Mouse (Mus musculus) CH12.LX (cell line): ENCODE data around the gene Myo9b. TPM values are rescaled to one million over a fixed set of nuclear protein-coding genes. Genes with fewer than 3 reads are reported as not detected.
A peak's percentile ranks its signal among the peaks of the same experiment; 100 is the strongest.

Experiments used
- DNase-seq: peaks from one replicate; pipeline ENCODE4 v3.0.0-alpha.2; 2013; ENCODE audit errors: extremely low read depth
- H3K27ac ChIP-seq: 2 replicates; pipeline ENCODE4 v1.5.1; 2012; ENCODE audit warnings: low read depth, mild to moderate bottlenecking, control low read depth, moderate library complexity; ENCODE audit not compliant: insufficient read depth
- H3K27me3 ChIP-seq: replicated peaks from 2 replicates; pipeline ENCODE3; 2012; ENCODE audit warnings: inconsistent platforms
- H3K36me3 ChIP-seq, 2 experiments: replicated peaks in 1 of 2; 2 replicates each; pipeline versions ENCODE3 to v1.6.1; 2012; ENCODE audit warnings: inconsistent platforms in 1 of 2, low read length in 1 of 2, mild to moderate bottlenecking in 1 of 2, mixed read lengths in 1 of 2, moderate library complexity in 1 of 2; ENCODE audit not compliant: control insufficient read depth in 1 of 2, insufficient read depth in 1 of 2
- H3K4me1 ChIP-seq, 2 experiments: 2 replicates each; pipeline ENCODE4 v1.6.1; 2012; ENCODE audit warnings: inconsistent platforms in 1 of 2, moderate library complexity in 1 of 2; ENCODE audit not compliant: insufficient read depth in 2 of 2, control insufficient read depth in 1 of 2
- H3K4me2 ChIP-seq: 2 replicates; pipeline ENCODE4 v1.6.1; 2012; ENCODE audit warnings: low read depth, mild to moderate bottlenecking, control low read depth; ENCODE audit not compliant: poor library complexity, insufficient read depth, severe bottlenecking
- H3K4me3 ChIP-seq, 3 experiments: fragments of 150-350 bp in 1 of 3; sonication (generic) in 1 of 3; replicated peaks in 1 of 3; 2 replicates each; pipeline versions ENCODE3 to v1.5.1; 2011 to 2012; ENCODE audit warnings: low read depth in 2 of 3, low read length in 2 of 3, mild to moderate bottlenecking in 2 of 3, moderate library complexity in 2 of 3, control low read depth in 1 of 3, improper control_type of control experiment in 1 of 3, inconsistent platforms in 1 of 3, mixed read lengths in 1 of 3; ENCODE audit not compliant: poor library complexity in 1 of 3
- H3K79me2 ChIP-seq: replicated peaks from 2 replicates; pipeline ENCODE4 v1.6.1; 2012; ENCODE audit warnings: mild to moderate bottlenecking, moderate library complexity; ENCODE audit not compliant: control insufficient read depth, poor library complexity, insufficient read depth, severe bottlenecking; ENCODE audit errors: extremely low read depth
- H3K9ac ChIP-seq: 2 replicates; pipeline ENCODE4 v1.6.1; 2012; ENCODE audit warnings: low read depth, mild to moderate bottlenecking, control low read depth, moderate library complexity; ENCODE audit not compliant: insufficient read depth
- H3K9me3 ChIP-seq: replicated peaks from 2 replicates; pipeline ENCODE3; 2012; ENCODE audit warnings: low read length, inconsistent platforms, mixed read lengths
- BHLHE40 ChIP-seq: IDR thresholded peaks from 2 replicates; pipeline ENCODE4 v1.6.1; 2011; ENCODE audit warnings: mild to moderate bottlenecking, low read depth, low read length, improper control_type of control experiment
- CHD1 ChIP-seq: IDR thresholded peaks from 2 replicates; pipeline ENCODE4 v1.6.1; 2012; ENCODE audit warnings: low read depth, low read length, improper control_type of control experiment, inconsistent platforms
- CHD2 ChIP-seq: IDR thresholded peaks from 2 replicates; pipeline ENCODE4 v1.6.1; 2011; ENCODE audit warnings: low read length, improper control_type of control experiment
- CTCF ChIP-seq, 2 experiments: IDR thresholded peaks in 1 of 2; conservative IDR thresholded peaks in 1 of 2; 2 replicates each; pipeline ENCODE4 v1.5.1; 2011 to 2012; ENCODE audit warnings: low read depth in 2 of 2, low read length in 2 of 2, improper control_type of control experiment in 1 of 2, inconsistent platforms in 1 of 2, mild to moderate bottlenecking in 1 of 2, moderate library complexity in 1 of 2
- E2F4 ChIP-seq: IDR thresholded peaks from 2 replicates; pipeline ENCODE4 v1.6.1; 2011; ENCODE audit warnings: low read depth, low read length, improper control_type of control experiment; ENCODE audit not compliant: insufficient replicate concordance
- ELF1 ChIP-seq: IDR thresholded peaks from 2 replicates; pipeline ENCODE4 v1.6.1; 2014; ENCODE audit warnings: low read depth, mild to moderate bottlenecking, inconsistent platforms, low read length, improper control_type of control experiment
- EP300 ChIP-seq: IDR thresholded peaks from 2 replicates; pipeline ENCODE4 v1.6.1; 2011; ENCODE audit warnings: low read length, improper control_type of control experiment
- ETS1 ChIP-seq: conservative IDR thresholded peaks from 2 replicates; pipeline ENCODE4 v1.6.1; 2012; ENCODE audit warnings: low read depth, mild to moderate bottlenecking, inconsistent platforms, low read length, improper control_type of control experiment, moderate library complexity
- GABPA ChIP-seq: IDR thresholded peaks from 2 replicates; pipeline ENCODE4 v1.6.1; 2012; ENCODE audit warnings: low read depth, low read length, improper control_type of control experiment, inconsistent platforms; ENCODE audit not compliant: insufficient replicate concordance
- IRF4 ChIP-seq: IDR thresholded peaks from 2 replicates; pipeline ENCODE4 v1.6.1; 2014; ENCODE audit warnings: low read depth, mild to moderate bottlenecking, inconsistent platforms, low read length, improper control_type of control experiment
- JUN ChIP-seq: IDR thresholded peaks from 2 replicates; pipeline ENCODE4 v1.6.1; 2011; ENCODE audit warnings: low read depth, mild to moderate bottlenecking, low read length, improper control_type of control experiment, moderate library complexity; ENCODE audit not compliant: insufficient read depth
- KAT2A ChIP-seq: IDR thresholded peaks from 2 replicates; pipeline ENCODE4 v1.6.1; 2012; ENCODE audit warnings: low read length, improper control_type of control experiment, inconsistent platforms; ENCODE audit not compliant: insufficient replicate concordance
- MAFK ChIP-seq: IDR thresholded peaks from 2 replicates; pipeline ENCODE4 v1.6.1; 2011; ENCODE audit warnings: low read length, improper control_type of control experiment; ENCODE audit not compliant: insufficient replicate concordance
- MAX ChIP-seq: IDR thresholded peaks from 2 replicates; pipeline ENCODE4 v1.6.1; 2011; ENCODE audit warnings: low read length, improper control_type of control experiment
- MAZ ChIP-seq: IDR thresholded peaks from 2 replicates; pipeline ENCODE4 v1.6.1; 2012; ENCODE audit warnings: low read depth, mild to moderate bottlenecking, inconsistent platforms, low read length, improper control_type of control experiment, moderate library complexity
- MEF2A ChIP-seq: IDR thresholded peaks from 2 replicates; pipeline ENCODE4 v1.6.1; 2014; ENCODE audit warnings: low read depth, mild to moderate bottlenecking, inconsistent platforms, low read length, improper control_type of control experiment, borderline replicate concordance
- POLR2AphosphoS2 ChIP-seq: IDR thresholded peaks from 2 replicates; pipeline ENCODE4 v1.6.1; 2011; ENCODE audit warnings: low read depth, low read length, improper control_type of control experiment
- RAD21 ChIP-seq: IDR thresholded peaks from 2 replicates; pipeline ENCODE4 v1.6.1; 2011; ENCODE audit warnings: low read depth, mild to moderate bottlenecking, low read length, improper control_type of control experiment, moderate library complexity
- RCOR1 ChIP-seq: conservative IDR thresholded peaks from 2 replicates; pipeline ENCODE4 v1.6.1; 2012; ENCODE audit warnings: low read depth, mild to moderate bottlenecking, inconsistent platforms, low read length, improper control_type of control experiment
- SIN3A ChIP-seq: IDR thresholded peaks from 2 replicates; pipeline ENCODE4 v1.6.1; 2012; ENCODE audit warnings: low read length, improper control_type of control experiment, inconsistent platforms
- SMC3 ChIP-seq: IDR thresholded peaks from 2 replicates; pipeline ENCODE4 v1.6.1; 2011; ENCODE audit warnings: low read depth, low read length, improper control_type of control experiment
- UBTF ChIP-seq: IDR thresholded peaks from 2 replicates; pipeline ENCODE4 v1.6.1; 2012; ENCODE audit warnings: low read depth, mild to moderate bottlenecking, inconsistent platforms, low read length, improper control_type of control experiment, moderate library complexity
- USF1 ChIP-seq: IDR thresholded peaks from 2 replicates; pipeline ENCODE4 v1.6.1; 2014; ENCODE audit warnings: low read depth, mild to moderate bottlenecking, inconsistent platforms, low read length, improper control_type of control experiment
- USF2 ChIP-seq: conservative IDR thresholded peaks from 2 replicates; pipeline ENCODE4 v1.6.1; 2011; ENCODE audit warnings: low read depth, low read length, improper control_type of control experiment
- ZC3H11A ChIP-seq: IDR thresholded peaks from 2 replicates; pipeline ENCODE4 v1.6.1; 2012; ENCODE audit warnings: low read depth, mild to moderate bottlenecking, inconsistent platforms, low read length, improper control_type of control experiment
- ZKSCAN1 ChIP-seq: IDR thresholded peaks from 2 replicates; pipeline ENCODE4 v1.6.1; 2012; ENCODE audit warnings: low read depth, inconsistent platforms, low read length, improper control_type of control experiment, borderline replicate concordance
- ZNF384 ChIP-seq: IDR thresholded peaks from 2 replicates; pipeline ENCODE4 v1.6.1; 2012; ENCODE audit warnings: low read depth, low read length, improper control_type of control experiment, inconsistent platforms
- dilution Hi-C: fragments of 300-500 bp; cut with MboI; formaldehyde crosslinking; loops from 2 replicates; pipeline ENCODE4 v1.14.3; 2020; ENCODE audit warnings: low sequenced_read_pairs; ENCODE audit not compliant: extremely low pct_unique_long_range_greater_than_20kb, extremely low pct_ligation_motif_present
- in situ Hi-C: fragments of 300-500 bp; cut with MboI; formaldehyde crosslinking; loops from 3 replicates; pipeline ENCODE4 v1.14.3; 2019; ENCODE audit warnings: low sequenced_read_pairs, low pct_ligation_motif_present, low pct_unique_long_range_greater_than_20kb, mixed read lengths
- polyA plus RNA-seq: library from polyadenylated mRNA; unstranded; fragments of >175 nt; gene quantifications from 2 replicates; pipeline ENCODE4 v1.2.1, GENCODE M21; 2012; ENCODE audit warnings: low read depth; ENCODE audit not compliant: insufficient read length
- total RNA-seq, 2 experiments: library from RNA; depleted of rRNA; stranded (reverse); fragments of 300-350 nt in 1 of 2; fragments of >200 nt in 1 of 2; gene quantifications; 2 replicates each; pipeline ENCODE4 v1.2.3; 2012 to 2014

Gene Myo9b
- total and polyA plus RNA-seq, 3 experiments = 14.2 to 36.2 (median 29.0) TPM

GRCm38 (mm10) chr8:71379512-71380075, 107.1 kb downstream of the Myo9b start:
- H3K9me3 ChIP-seq = peaks cover 9% of the 10 kb centered on the region
- H3K4me3 ChIP-seq = peak overlapping the region in 1 of 3 experiments; percentile 3
- peak overlapping the region; percentile 54; the same call in 1 of the 2 replicates for H3K4me2 ChIP-seq
- no peaks in the 10 kb centered on the region for H3K27me3 ChIP-seq
- peaks cover 17 to 40% of the 10 kb centered on the region in 2 experiments for H3K36me3 ChIP-seq
- H3K79me2 ChIP-seq = no peaks in the 10 kb centered on the region
- in situ Hi-C loops (no loop called here), dilution Hi-C loops (no loop called here)
- H3K4me1 ChIP-seq = peaks cover 15 to 52% of the 10 kb centered on the region in 2 experiments
- no peak for DNase-seq
- TF ChIP-seq ETS1 = no peak
- TF ChIP-seq ELF1 = no peak
- no peak for TF ChIP-seq MAX
- TF ChIP-seq IRF4 = no peak
- TF ChIP-seq USF1 = no peak
- no peak for TF ChIP-seq CTCF (conservative IDR thresholded peaks at IDR 0.05 in 1 of 2, IDR thresholded peaks at IDR 0.05 in 1 of 2; ENCODE audit: low read depth in 2 of 2, low read length in 2 of 2)
- TF ChIP-seq MAZ = no peak
- no peak for TF ChIP-seq USF2
- TF ChIP-seq KAT2A = no peak
- no peak for TF ChIP-seq SMC3
- no peak for TF ChIP-seq ZC3H11A
- no peak for TF ChIP-seq POLR2AphosphoS2
- no peak for TF ChIP-seq ZNF384
- no peak for TF ChIP-seq ZKSCAN1
- no peak for TF ChIP-seq BHLHE40
- H3K9ac ChIP-seq = no peak overlapping the region
- no peak overlapping the region for H3K27ac ChIP-seq

GRCm38 (mm10) chr8:71380178-71381171, 108.0 kb downstream of the Myo9b start:
- H3K27me3 ChIP-seq = no peaks in the 10 kb centered on the region

More at GRCm38 (mm10) chr8:71380178-71381171, 108.0 kb downstream of the Myo9b start:
- Histone ChIP-seq H3K79me2 (no peaks in the 10 kb centered on the region), H3K27ac (no peak overlapping the region), H3K36me3 (peaks cover 9 to 31% of the 10 kb centered on the region in 2 experiments), H3K4me1 (peaks cover 15 to 45% of the 10 kb centered on the region in 2 experiments), H3K4me3 (peak overlapping the region; percentile 61 to 94 (median 77)), H3K9ac (peak overlapping the region; percentile 86), H3K4me2 (peak overlapping the region; percentile 54), H3K9me3 (peaks cover 8% of the 10 kb centered on the region)
- TF ChIP-seq CHD1 (no peak), ZNF384 (no peak), EP300 (no peak), E2F4 (no peak), ELF1 (no peak), MEF2A (no peak), KAT2A (no peak), UBTF (no peak), SIN3A (no peak), USF1 (no peak), IRF4 (no peak), ZKSCAN1 (no peak), MAFK (no peak), GABPA (no peak), RCOR1 (no peak), JUN (no peak), CHD2 (no peak), RAD21 (no peak), USF2 (no peak)
- DNase-seq = no peak
- dilution Hi-C loops = no loop called here
- in situ Hi-C loops = no loop called here
